ENCODE assay signal across 29 mouse cellular contexts in the genomic region with DNA sequence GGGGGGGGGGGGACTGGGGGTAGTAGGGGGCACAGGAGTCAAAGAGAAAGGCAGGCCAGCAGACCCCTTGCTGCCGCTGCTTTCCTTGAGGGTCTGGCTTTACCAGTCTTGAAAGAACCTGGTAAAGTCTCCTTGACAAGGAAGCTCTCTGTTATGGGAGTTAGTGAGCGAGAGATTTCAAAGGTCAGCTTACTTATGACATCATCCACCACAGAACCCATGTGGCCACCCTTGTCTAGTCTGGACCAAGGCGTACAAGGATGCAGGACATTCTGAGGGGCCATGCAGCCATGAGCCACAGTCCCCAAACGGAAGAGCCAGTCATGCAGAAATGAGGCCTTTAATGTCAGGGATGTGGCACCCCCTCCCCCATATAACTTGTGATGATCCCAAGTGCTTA. TPM values are rescaled to one million over a fixed set of nuclear protein-coding genes. Genes with fewer than 3 reads are reported as not detected.
DNase-seq lines count a peak whose midpoint lies in the region; ATAC-seq and TF ChIP-seq lines count a peak whose summit lies in the region.
"Had no signal": no experiment of that assay in that cellular context is flagged by ENCODE, and none has a peak within 500 bp of the region (broad histone marks: within the 10 kb centered on the region; RNA-seq: fewer than 3 reads in every experiment).

No protein-coding gene starts in this region.

- ATAC-seq in stomach, embryonic 15.5 days (ENCODE audit: insufficient read depth, low FRiP score, low read depth) = no peak
- no peak for ATAC-seq in monocyte, adult 5-6 weeks (replicated peaks; ENCODE audit: insufficient number of reproducible peaks, low FRiP score, low TSS enrichment, poor library complexity, severe bottlenecking)
- ATAC-seq: liver, embryonic 12.5 days; lung, postnatal 0 days had no signal

- no peaks in the 10 kb centered on the region for H3K27me3 ChIP-seq in stomach, embryonic 15.5 days (replicated peaks)
- H3K27me3 ChIP-seq: forebrain, embryonic 13.5 days; neural tube, embryonic 12.5 days had no signal

- H3K36me3 ChIP-seq in stomach, embryonic 15.5 days = no peaks in the 10 kb centered on the region
- H3K36me3 ChIP-seq: hindbrain, embryonic 13.5 days; limb, embryonic 13.5 days; liver, embryonic 12.5 days; neural tube, embryonic 12.5 days had no signal

- 0 out of 2 replicates have a peak overlapping the region, but pooled peaks have one; percentile 78 for H3K27ac ChIP-seq in gastrocnemius, adult 2 months
- H3K27ac ChIP-seq in left cerebral cortex, adult 2 months = peak overlapping the region; percentile 28; the same call in 1 of the 2 replicates
- H3K27ac ChIP-seq in stomach, embryonic 15.5 days = peak overlapping the region; percentile 46; the same call in 1 of the 2 replicates
- H3K27ac ChIP-seq: forebrain, embryonic 13.5 days; hindbrain, embryonic 13.5 days; limb, embryonic 13.5 days; liver, embryonic 12.5 days; neural tube, embryonic 12.5 days had no signal

- 69% methylated on average over 4 of the region's 4 CpGs for WGBS in stomach, embryonic 15.5 days

- intact Hi-C loops in gastrocnemius, adult 2 months (cut with DNase I) = no loop called here
- intact Hi-C loops in gastrocnemius, postnatal 36 days (cut with DNase I) = no loop called here
- intact Hi-C loops in left cerebral cortex, adult 2 months (cut with DNase I) = no loop called here
- intact Hi-C loops in left cerebral cortex, postnatal 14 days (cut with DNase I) = loop anchor here (5.0 kb wide), 1 partner anchor 93 kb away; no protein-coding TSS in a partner anchor

- no peak overlapping the region for H3K9ac ChIP-seq in stomach, embryonic 15.5 days
- H3K9ac ChIP-seq: forebrain, embryonic 13.5 days; hindbrain, embryonic 13.5 days; limb, embryonic 13.5 days; liver, embryonic 12.5 days; neural tube, embryonic 12.5 days had no signal

- no peaks in the 10 kb centered on the region for H3K9me3 ChIP-seq in stomach, embryonic 15.5 days
- H3K9me3 ChIP-seq: forebrain, embryonic 13.5 days; hindbrain, embryonic 13.5 days; limb, embryonic 13.5 days; liver, embryonic 12.5 days; neural tube, embryonic 12.5 days had no signal

- no peak for DNase-seq in gastrocnemius, adult 2 months
- no peak for DNase-seq in gastrocnemius, postnatal 36 days
- no peak for DNase-seq in left cerebral cortex, adult 2 months (ENCODE audit: extremely low spot score in 1 of 2, low spot score in 2 of 2)
- no peak for DNase-seq in left cerebral cortex, postnatal 14 days (ENCODE audit: low spot score in 2 of 2)
- no peak for DNase-seq in testis, postnatal 14 days (ENCODE audit: low spot score)
- DNase-seq: adrenal gland, postnatal 10 days; cerebellum, adult 8-10 months; cerebellum, postnatal 25 days; gastrocnemius, postnatal 25 days; heart, adult 18-20 months; heart, postnatal 36 days; kidney, adult 8-10 months; kidney, postnatal 4 days; lung, adult 18-20 months; lung, postnatal 4 days; midbrain, embryonic 14.5 days; right cerebral cortex, adult 18-20 months; spleen, adult 18-20 months had no signal

- no peak overlapping the region for H3K4me2 ChIP-seq in stomach, embryonic 15.5 days
- H3K4me2 ChIP-seq: forebrain, embryonic 13.5 days; heart, embryonic 11.5 days; hindbrain, embryonic 13.5 days; limb, embryonic 13.5 days; liver, embryonic 12.5 days; neural tube, embryonic 12.5 days had no signal

- no peak overlapping the region for H3K4me3 ChIP-seq in gastrocnemius, adult 2 months
- H3K4me3 ChIP-seq in left cerebral cortex, adult 2 months = no peak overlapping the region
- no peak overlapping the region for H3K4me3 ChIP-seq in stomach, embryonic 15.5 days (replicated peaks)
- H3K4me3 ChIP-seq: forebrain, embryonic 13.5 days; hindbrain, embryonic 13.5 days; limb, embryonic 13.5 days; liver, embryonic 12.5 days; neural tube, embryonic 12.5 days had no signal

- peaks cover 18% of the 10 kb centered on the region for H3K4me1 ChIP-seq in stomach, embryonic 15.5 days

- no peak for TF ChIP-seq CTCF in gastrocnemius, adult 2 months (IDR thresholded peaks at IDR 0.05)
- TF ChIP-seq CTCF in left cerebral cortex, adult 2 months (IDR thresholded peaks at IDR 0.05) = no peak

RNA-seq across cellular contexts. Expression of a gene that starts 20.6 kb away (rescaled TPM):
- total RNA-seq in gastrocnemius, adult 2 months (2021) = 1 to 10 TPM; 2.6 to 3.2 TPM
- total RNA-seq in gastrocnemius, postnatal 36 days (2021) = 1 to 10 TPM; 1.9 to 2.1 TPM
- total RNA-seq in left cerebral cortex, adult 2 months (2021) = 10 to 100 TPM; 43.1 to 51.7 TPM
- 10 to 100 TPM; 27.4 to 28.7 TPM for total RNA-seq in left cerebral cortex, postnatal 14 days (2021)
- polyA plus RNA-seq in stomach, embryonic 15.5 days (2015; fragmentation: Nextera tagmentation; extraction: Ambion mirVana) = 4.2 and 4.5 TPM in 2 replicates
- total RNA-seq in monocyte, adult 5-6 weeks (2017) = 0.19 TPM in 1 of 3 replicates, not detected in the others
- total RNA-seq: CH12.LX; megakaryocyte-erythroid progenitor cell, adult 5-6 weeks had no signal

Comparison
In these comparisons a context has a peak if more than half of its experiments do, and no peak if none do; other contexts are left out.
1. H3K27ac ChIP-seq: peak in every context shown above with its lines; median percentile 78 in gastrocnemius, adult 2 months; 46 in stomach, embryonic 15.5 days; 28 in left cerebral cortex, adult 2 months.
2. RNA of a gene that starts 20.6 kb away (total RNA-seq): 43.1 to 51.7 TPM in left cerebral cortex, adult 2 months and 27.4 to 28.7 TPM in left cerebral cortex, postnatal 14 days; 2.6 to 3.2 TPM in gastrocnemius, adult 2 months, 1.9 to 2.1 TPM in gastrocnemius, postnatal 36 days and 0.19 TPM in monocyte, adult 5-6 weeks; every median in the first group is over 4 times any median in the second.